Mouse (Mus musculus) liver, embryonic 14.5 days (tissue): ENCODE measurements around the gene Cfap70.

Source experiments
- CTCF ChIP-seq: IDR thresholded peaks from 2 replicates; pipeline ENCODE4 v1.5.1; 2016; ENCODE audit warnings: antibody characterized with exemption, low read depth, control low read depth
- EP300 ChIP-seq: IDR thresholded peaks from 2 replicates; pipeline ENCODE4 v1.6.1; 2016; ENCODE audit warnings: antibody characterized with exemption, low read depth

DNA sequence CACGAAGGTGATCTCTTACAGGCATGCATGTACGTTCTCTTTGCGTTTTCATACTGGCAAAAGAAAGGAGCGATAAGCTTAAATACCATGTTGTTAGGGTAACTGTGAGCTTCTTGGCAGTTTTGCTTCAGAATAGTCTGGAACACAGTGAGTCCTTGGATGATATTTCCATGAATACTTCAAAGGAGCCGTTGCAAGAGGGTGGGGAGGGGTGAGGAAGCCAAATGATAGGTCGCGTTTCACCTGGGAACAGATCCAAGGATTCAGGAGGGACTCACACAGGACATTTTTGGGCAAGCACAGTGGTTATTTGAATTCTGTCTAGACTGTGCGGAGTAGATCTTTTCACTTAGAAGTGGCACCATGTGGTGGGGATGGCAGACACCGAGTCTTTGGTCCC is 54.8 kb downstream of the Cfap70 start:
- TF ChIP-seq EP300 (no peak), CTCF (no peak)
